Mouse (Mus musculus): Measurements from ENCODE around the gene Bcar1. TPM values are rescaled to one million over a fixed set of nuclear protein-coding genes. Genes with fewer than 3 reads are reported as not detected.
A peak's percentile ranks its signal among the peaks of the same experiment; 100 is the strongest.

Gene Bcar1
- polyA plus RNA-seq, 1 experiment from 2014 or later = 62.5 TPM

GRCm38 (mm10) chr8:111745591-111746418 is 2.2 kb upstream of the Bcar1 start:
- Histone ChIP-seq H3K27me3 (ENCODE audit: control insufficient read depth, insufficient read depth, low read length) (no peaks in the 10 kb centered on the region), H3K4me1 (ENCODE audit: control insufficient read depth, insufficient read depth, low read length) (peaks cover 34% of the 10 kb centered on the region), H3K4me2 (ENCODE audit: low read depth) (peak overlapping the region; percentile 43), H3K36me3 (ENCODE audit: control insufficient read depth, insufficient read depth, low read length) (no peaks in the 10 kb centered on the region), H3K27ac (ENCODE audit: low read depth, low read length) (no peak overlapping the region), H3K4me3 (ENCODE audit: low read depth, low read length) (no peak overlapping the region), H3K9me3 (ENCODE audit: control insufficient read depth, low read length) (no peaks in the 10 kb centered on the region), H3K9ac (ENCODE audit: low read length) (peak overlapping the region; percentile 2; the same call in 1 of the 2 replicates)
- ATAC-seq (ENCODE audit: insufficient read depth, low FRiP score, low TSS enrichment) (peak; percentile 36; the same call in 1 of the 2 replicates), DNase-seq (ENCODE audit: low spot score) (peak; percentile 73)
- WGBS = 6% methylated on average over 23 of the region's 23 CpGs

DNA sequence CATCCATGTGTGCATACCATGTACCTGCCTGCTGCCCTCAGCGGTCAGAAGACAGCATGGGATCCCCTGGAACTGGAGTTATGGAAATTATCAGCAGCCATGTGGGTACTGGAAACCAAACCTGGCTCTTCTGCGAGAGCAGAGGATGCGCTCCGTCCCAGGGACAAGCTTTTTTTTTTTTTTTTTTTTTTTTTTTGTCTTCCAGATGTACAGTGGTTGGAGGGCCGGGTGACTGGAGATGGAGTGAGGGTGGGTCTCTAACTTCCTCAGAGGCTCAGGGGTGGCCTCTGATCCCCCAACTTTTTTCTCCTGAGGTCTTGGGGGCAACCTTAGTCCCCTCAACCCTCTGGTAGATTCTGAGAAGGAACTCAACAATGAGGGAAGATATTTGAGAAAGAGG is 1.5 kb upstream of the Bcar1 start:
- DNase-seq (ENCODE audit: low spot score) = no peak
- WGBS = 59% methylated on average over 5 of the region's 5 CpGs
- peaks cover 41% of the 10 kb centered on the region for H3K4me1 ChIP-seq (ENCODE audit: control insufficient read depth, insufficient read depth, low read length)

GRCm38 (mm10) chr8:111743101-111743791 is 363 bp downstream of the Bcar1 start:
- Histone ChIP-seq H3K4me3 (ENCODE audit: low read depth, low read length) (peak overlapping the region; percentile 92), H3K4me1 (ENCODE audit: control insufficient read depth, insufficient read depth, low read length) (peaks cover 52% of the 10 kb centered on the region), H3K36me3 (ENCODE audit: control insufficient read depth, insufficient read depth, low read length) (no peaks in the 10 kb centered on the region), H3K9me3 (ENCODE audit: control insufficient read depth, low read length) (no peaks in the 10 kb centered on the region), H3K27ac (ENCODE audit: low read depth, low read length) (peak overlapping the region; percentile 77), H3K9ac (ENCODE audit: low read length) (peak overlapping the region; percentile 93), H3K27me3 (ENCODE audit: control insufficient read depth, insufficient read depth, low read length) (no peaks in the 10 kb centered on the region), H3K4me2 (ENCODE audit: low read depth) (peak overlapping the region; percentile 69)
- ATAC-seq (ENCODE audit: insufficient read depth, low FRiP score, low TSS enrichment) (peak; percentile 53), DNase-seq (ENCODE audit: low spot score) (peak; percentile 55)
- WGBS = under 1% methylated on average over 39 of the region's 44 CpGs

More for the DNA sequence above, 1.5 kb upstream of the Bcar1 start:
- no peak overlapping the region for H3K4me3 ChIP-seq (ENCODE audit: low read depth, low read length)
- H3K36me3 ChIP-seq (ENCODE audit: control insufficient read depth, insufficient read depth, low read length) = no peaks in the 10 kb centered on the region
- no peak overlapping the region; the same call in 1 of the 2 replicates for H3K4me2 ChIP-seq (ENCODE audit: low read depth)
- H3K9me3 ChIP-seq (ENCODE audit: control insufficient read depth, low read length) = no peaks in the 10 kb centered on the region
- peak overlapping the region; percentile 2; the same call in 1 of the 2 replicates for H3K9ac ChIP-seq (ENCODE audit: low read length)
- H3K27ac ChIP-seq (ENCODE audit: low read depth, low read length) = no peak overlapping the region
- no peaks in the 10 kb centered on the region for H3K27me3 ChIP-seq (ENCODE audit: control insufficient read depth, insufficient read depth, low read length)
- ATAC-seq (ENCODE audit: insufficient read depth, low FRiP score, low TSS enrichment) = no peak

DNA sequence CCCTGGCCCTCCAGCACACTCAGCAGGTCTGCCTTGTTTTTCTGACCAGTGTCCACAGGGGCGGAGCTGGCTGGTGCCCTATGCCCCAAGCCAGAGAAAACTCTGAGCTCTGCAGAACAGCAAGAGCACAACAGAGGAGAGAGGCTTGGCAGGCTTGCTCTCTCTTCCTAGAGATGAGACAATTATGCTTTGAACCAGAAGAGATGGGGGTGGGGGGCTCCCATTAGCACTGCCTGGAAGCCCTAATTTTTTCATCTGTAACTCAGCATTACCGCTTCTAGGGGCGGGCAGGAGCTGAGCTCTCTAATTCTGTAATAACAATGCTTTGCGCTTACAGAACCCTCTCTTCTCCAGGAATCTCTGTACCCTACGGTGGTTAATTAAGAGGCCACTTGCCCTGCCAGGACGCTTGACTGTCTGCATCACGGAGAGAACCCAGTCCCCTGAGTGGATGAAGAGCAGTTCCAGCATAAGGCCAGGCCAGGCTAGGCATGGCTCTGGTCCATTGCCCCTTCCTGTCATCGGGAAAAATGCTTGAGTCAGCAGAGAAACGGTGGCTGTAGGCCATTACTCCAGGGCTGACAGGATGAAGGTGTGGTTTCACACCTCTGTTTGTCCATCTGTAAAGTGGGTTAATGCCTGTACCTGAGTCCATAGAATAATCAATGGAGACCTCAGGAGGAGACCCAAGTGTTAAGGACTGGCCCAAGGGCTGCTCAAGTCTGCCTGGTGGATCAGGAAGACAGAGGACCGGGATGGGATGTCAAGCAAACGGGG is 1.2 kb downstream of the Bcar1 start:
- 38% methylated on average over 11 of the region's 11 CpGs for WGBS
- no peak for DNase-seq (ENCODE audit: low spot score)
- peaks cover 52% of the 10 kb centered on the region for H3K4me1 ChIP-seq (ENCODE audit: control insufficient read depth, insufficient read depth, low read length)
- H3K4me3 ChIP-seq (ENCODE audit: low read depth, low read length) = peak overlapping the region; percentile 92
- no peak overlapping the region for H3K27ac ChIP-seq (ENCODE audit: low read depth, low read length)
- peak overlapping the region; percentile 93 for H3K9ac ChIP-seq (ENCODE audit: low read length)
- H3K27me3 ChIP-seq (ENCODE audit: control insufficient read depth, insufficient read depth, low read length) = no peaks in the 10 kb centered on the region
- no peaks in the 10 kb centered on the region for H3K9me3 ChIP-seq (ENCODE audit: control insufficient read depth, low read length)
- peak overlapping the region; percentile 69 for H3K4me2 ChIP-seq (ENCODE audit: low read depth)
- H3K36me3 ChIP-seq (ENCODE audit: control insufficient read depth, insufficient read depth, low read length) = no peaks in the 10 kb centered on the region
- no peak for ATAC-seq (ENCODE audit: insufficient read depth, low FRiP score, low TSS enrichment)

DNA sequence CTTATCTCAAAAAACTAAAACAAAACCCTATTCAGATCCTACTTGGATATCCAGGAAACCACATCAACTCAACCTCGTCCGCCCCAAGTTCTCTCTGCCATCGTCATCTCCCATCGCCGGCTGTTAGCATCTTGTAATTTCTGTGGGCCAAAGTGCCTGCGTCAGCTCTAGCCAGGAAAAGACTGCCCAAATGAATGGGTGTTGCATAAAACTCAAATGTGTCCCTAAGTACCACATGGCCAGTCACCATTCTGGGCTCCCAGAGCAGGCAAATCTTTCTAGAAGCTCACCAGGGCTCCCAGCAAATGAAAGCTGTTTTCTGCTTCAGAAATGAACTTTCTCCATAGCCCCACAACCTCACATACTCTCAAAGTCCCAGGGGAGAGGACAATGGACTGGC is 2.1 kb downstream of the Bcar1 start:
- peaks cover 56% of the 10 kb centered on the region for H3K4me1 ChIP-seq (ENCODE audit: control insufficient read depth, insufficient read depth, low read length)
- ATAC-seq (ENCODE audit: insufficient read depth, low FRiP score, low TSS enrichment) (no peak), DNase-seq (ENCODE audit: low spot score) (no peak)
- no peak overlapping the region for H3K9ac ChIP-seq (ENCODE audit: low read length)
- 80% methylated on average over 6 of the region's 6 CpGs for WGBS
- peak overlapping the region; percentile 69 for H3K4me2 ChIP-seq (ENCODE audit: low read depth)
- H3K9me3 ChIP-seq (ENCODE audit: control insufficient read depth, low read length) = no peaks in the 10 kb centered on the region
- no peak overlapping the region; the same call in 1 of the 2 replicates for H3K4me3 ChIP-seq (ENCODE audit: low read depth, low read length)
- no peaks in the 10 kb centered on the region for H3K36me3 ChIP-seq (ENCODE audit: control insufficient read depth, insufficient read depth, low read length)
- no peaks in the 10 kb centered on the region for H3K27me3 ChIP-seq (ENCODE audit: control insufficient read depth, insufficient read depth, low read length)
- H3K27ac ChIP-seq (ENCODE audit: low read depth, low read length) = no peak overlapping the region

DNA sequence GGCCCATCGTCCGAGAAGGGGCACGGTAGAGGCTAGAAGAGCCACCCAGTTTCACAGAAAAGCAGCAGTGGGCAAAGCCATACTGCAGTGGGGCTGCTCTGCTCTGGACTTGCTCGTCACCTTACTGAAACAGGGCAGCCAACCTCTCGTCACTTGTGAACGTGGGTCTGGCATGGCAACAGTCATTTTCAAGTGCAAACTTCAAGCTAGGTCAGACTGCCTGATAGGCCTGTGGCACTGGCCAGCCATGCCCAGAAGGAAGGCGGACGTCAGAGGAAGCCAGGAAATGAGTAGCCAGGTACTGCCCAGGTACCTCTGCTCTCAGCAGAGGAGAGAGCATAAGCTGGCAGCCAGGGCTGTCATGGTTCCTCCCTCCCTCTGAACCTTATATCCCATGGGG is 2.6 kb downstream of the Bcar1 start:
- no peak overlapping the region for H3K4me3 ChIP-seq (ENCODE audit: low read depth, low read length)
- H3K9me3 ChIP-seq (ENCODE audit: control insufficient read depth, low read length) = no peaks in the 10 kb centered on the region
- no peak overlapping the region for H3K27ac ChIP-seq (ENCODE audit: low read depth, low read length)
- DNase-seq (ENCODE audit: low spot score) = no peak
- H3K36me3 ChIP-seq (ENCODE audit: control insufficient read depth, insufficient read depth, low read length) = no peaks in the 10 kb centered on the region
- 88% methylated on average over 8 of the region's 8 CpGs for WGBS
- H3K4me1 ChIP-seq (ENCODE audit: control insufficient read depth, insufficient read depth, low read length) = peaks cover 58% of the 10 kb centered on the region
- H3K27me3 ChIP-seq (ENCODE audit: control insufficient read depth, insufficient read depth, low read length) = no peaks in the 10 kb centered on the region
- no peak overlapping the region for H3K4me2 ChIP-seq (ENCODE audit: low read depth)
- ATAC-seq (ENCODE audit: insufficient read depth, low FRiP score, low TSS enrichment) = no peak
- H3K9ac ChIP-seq (ENCODE audit: low read length) = no peak overlapping the region

GRCm38 (mm10) chr8:111740301-111740711 is 3.3 kb downstream of the Bcar1 start:
- no peak overlapping the region for H3K4me2 ChIP-seq (ENCODE audit: low read depth)

GRCm38 (mm10) chr8:111739604-111740003 is 4.0 kb downstream of the Bcar1 start:
- WGBS = 58% methylated on average over 7 of the region's 7 CpGs
- no peaks in the 10 kb centered on the region for H3K36me3 ChIP-seq (ENCODE audit: control insufficient read depth, insufficient read depth, low read length)
- no peak overlapping the region for H3K4me3 ChIP-seq (ENCODE audit: low read depth, low read length)
- no peak overlapping the region for H3K4me2 ChIP-seq (ENCODE audit: low read depth)
- no peaks in the 10 kb centered on the region for H3K27me3 ChIP-seq (ENCODE audit: control insufficient read depth, insufficient read depth, low read length)
- ATAC-seq (ENCODE audit: insufficient read depth, low FRiP score, low TSS enrichment) (no peak), DNase-seq (ENCODE audit: low spot score) (no peak)
- H3K9me3 ChIP-seq (ENCODE audit: control insufficient read depth, low read length) = no peaks in the 10 kb centered on the region
- no peak overlapping the region for H3K27ac ChIP-seq (ENCODE audit: low read depth, low read length)
- peaks cover 67% of the 10 kb centered on the region for H3K4me1 ChIP-seq (ENCODE audit: control insufficient read depth, insufficient read depth, low read length)
- H3K9ac ChIP-seq (ENCODE audit: low read length) = no peak overlapping the region

More at GRCm38 (mm10) chr8:111740301-111740711, 3.3 kb downstream of the Bcar1 start:
- Histone ChIP-seq H3K9ac (ENCODE audit: low read length) (no peak overlapping the region), H3K27ac (ENCODE audit: low read depth, low read length) (no peak overlapping the region), H3K4me1 (ENCODE audit: control insufficient read depth, insufficient read depth, low read length) (peaks cover 60% of the 10 kb centered on the region), H3K27me3 (ENCODE audit: control insufficient read depth, insufficient read depth, low read length) (no peaks in the 10 kb centered on the region), H3K9me3 (ENCODE audit: control insufficient read depth, low read length) (no peaks in the 10 kb centered on the region), H3K4me3 (ENCODE audit: low read depth, low read length) (no peak overlapping the region), H3K36me3 (ENCODE audit: control insufficient read depth, insufficient read depth, low read length) (no peaks in the 10 kb centered on the region)
- DNase-seq (ENCODE audit: low spot score) (no peak), ATAC-seq (ENCODE audit: insufficient read depth, low FRiP score, low TSS enrichment) (no peak)
- 76% methylated on average over 7 of the region's 7 CpGs for whole genome bisulfite sequencing

All from neural tube, embryonic 11.5 days (tissue).